Mouse (Mus musculus) gastrocnemius, postnatal 4 days (tissue): ENCODE results near the gene Lhfpl5. TPM values are rescaled to one million over a fixed set of nuclear protein-coding genes. Genes with fewer than 3 reads are reported as not detected.

ENCODE experiments used
- DNase-seq, 2 experiments: peaks; one replicate each; pipeline ENCODE4 v3.0.0; 2021 to 2022; ENCODE audit warnings: low spot score in 2 of 2, mixed read lengths in 2 of 2
- total RNA-seq, 2 experiments: library from RNA; stranded (reverse); gene quantifications; 2 replicates each; pipeline ENCODE4 v1.2.3; 2021

Lhfpl5 gene
- total RNA-seq, 2 experiments from 2014 or later: not detected

DNA sequence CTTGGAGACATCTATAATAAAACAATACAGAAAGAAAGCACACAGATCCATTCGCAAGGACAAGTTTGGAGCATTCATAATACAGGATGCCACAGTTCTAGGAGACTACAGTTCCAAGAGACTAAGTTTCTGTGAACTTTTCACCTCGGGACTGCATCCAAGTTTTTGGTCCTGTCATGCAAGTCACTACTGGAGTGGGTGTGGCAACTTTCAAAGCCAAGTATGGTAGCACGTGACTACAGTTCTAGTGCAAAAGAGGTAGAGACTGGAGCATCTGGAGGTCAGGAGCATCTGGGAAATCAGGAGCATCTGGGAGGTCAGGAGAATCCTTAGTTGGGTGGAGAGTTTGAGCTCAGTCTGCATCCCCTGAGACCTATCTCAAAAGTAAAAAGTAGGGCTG lies 3.6 kb upstream of the Lhfpl5 start:
- no peak for DNase-seq

GRCm38 (mm10) chr17:28572521-28572920 lies 2.9 kb upstream of the Lhfpl5 start:
- no peak for DNase-seq

DNA sequence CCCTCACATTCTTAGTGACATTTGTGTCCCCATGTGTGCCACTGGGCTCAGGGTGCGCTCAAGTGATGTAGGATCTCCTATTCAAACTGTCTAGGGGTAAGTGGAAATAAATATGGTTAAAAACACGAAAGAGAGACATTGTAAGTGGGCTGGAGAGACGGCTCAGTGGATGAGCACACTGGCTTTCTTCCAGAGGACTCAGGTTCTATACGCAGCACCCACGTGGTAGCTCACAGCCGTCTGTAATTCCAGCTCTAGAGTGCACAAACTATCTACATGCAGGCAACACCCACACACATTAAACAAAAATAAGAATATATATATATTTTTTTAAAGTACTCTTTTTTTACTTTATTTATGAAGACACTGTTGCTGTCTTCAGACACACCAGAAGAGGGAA lies 2.5 kb upstream of the Lhfpl5 start:
- DNase-seq: no peak

GRCm38 (mm10) chr17:28580396-28580795 lies 5.0 kb downstream of the Lhfpl5 start:
- peak; percentile 32 to 71 for DNase-seq

DNA sequence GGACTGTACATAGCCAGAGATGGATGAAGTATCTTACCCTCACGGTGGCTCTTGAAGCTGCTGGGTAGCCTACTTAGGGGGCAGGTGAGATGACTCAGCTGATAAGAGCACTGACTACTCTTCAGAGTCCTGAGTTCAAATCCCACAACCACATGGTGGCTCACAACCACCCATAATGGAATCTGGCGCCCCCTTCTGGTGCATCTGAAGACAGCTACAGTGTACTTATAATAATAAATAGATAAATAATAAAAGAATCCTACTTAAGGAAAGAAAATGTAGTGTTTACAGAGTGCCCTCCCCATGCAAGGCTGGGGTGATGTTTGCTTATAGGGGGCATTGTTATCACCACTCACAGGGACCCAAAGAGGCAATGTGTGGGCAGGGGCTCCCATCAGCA lies 5.6 kb downstream of the Lhfpl5 start:
- no peak for DNase-seq

DNA sequence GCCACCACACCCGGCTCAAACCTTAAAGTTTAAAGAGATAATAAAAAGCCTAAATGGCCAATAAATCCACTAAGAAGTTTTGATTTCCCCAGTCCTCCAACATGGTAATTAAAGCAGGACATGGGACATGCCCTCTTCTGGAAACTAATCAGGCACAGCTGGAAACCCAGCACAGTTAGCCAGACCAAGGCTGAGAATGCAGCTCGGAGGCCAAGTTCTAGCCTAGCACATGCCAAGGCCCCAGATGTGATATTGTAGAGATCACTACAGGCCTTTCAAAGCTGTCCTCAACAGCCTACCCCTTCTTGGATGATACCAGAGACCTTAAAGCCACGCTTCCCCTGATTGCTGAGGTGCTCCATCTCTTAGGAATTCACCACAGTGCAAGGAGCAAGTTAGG lies 11.1 kb downstream of the Lhfpl5 start:
- DNase-seq: no peak

DNA sequence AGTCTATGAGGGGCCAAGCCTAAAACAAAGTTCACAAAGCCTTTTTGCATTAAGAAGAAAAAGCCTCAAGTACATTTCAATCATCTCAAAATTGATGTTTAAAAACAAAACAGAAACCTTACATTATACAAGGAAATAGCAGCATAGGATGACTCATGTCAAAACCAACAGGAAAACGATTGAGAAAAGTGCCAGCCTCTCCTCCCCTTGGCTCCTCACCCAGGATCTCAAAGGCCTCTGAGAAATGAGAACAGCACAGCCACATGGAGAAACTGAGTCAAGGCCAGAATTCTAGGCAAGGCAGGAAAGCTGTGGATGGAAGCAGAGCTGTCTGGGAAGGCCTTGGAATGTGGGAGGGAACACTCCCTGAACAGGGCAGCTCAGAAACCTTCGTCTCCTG lies 13.2 kb downstream of the Lhfpl5 start:
- DNase-seq: no peak

GRCm38 (mm10) chr17:28590596-28590995 lies 15.2 kb downstream of the Lhfpl5 start:
- no peak for DNase-seq

DNA sequence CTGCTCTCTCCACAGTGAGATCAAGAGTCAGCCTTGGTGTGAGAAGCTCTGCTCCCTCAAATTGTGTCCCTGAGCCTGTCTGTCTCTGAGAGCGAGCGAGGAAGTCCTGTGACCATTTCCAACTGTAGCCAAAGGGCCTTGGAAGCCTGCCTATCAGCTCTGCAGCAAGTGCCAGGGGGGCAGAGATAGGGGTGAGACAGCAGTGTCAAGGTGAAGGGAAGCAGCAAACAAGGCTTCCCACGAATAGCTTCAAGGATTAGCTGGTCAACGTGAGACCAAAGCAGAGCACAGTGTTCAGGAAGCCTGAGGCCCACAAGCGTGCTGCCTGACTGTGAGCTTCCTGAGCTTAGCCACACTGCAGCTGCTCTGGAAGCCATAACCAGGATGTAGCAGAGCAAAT lies 16.0 kb downstream of the Lhfpl5 start:
- DNase-seq: no peak

- peak; percentile 50 to 75 for DNase-seq
These were observed 17.6 kb downstream of the Lhfpl5 start for GRCm38 (mm10) chr17:28592998-28593397.

GRCm38 (mm10) chr17:28593965-28594364 lies 18.5 kb downstream of the Lhfpl5 start:
- no peak for DNase-seq

DNA sequence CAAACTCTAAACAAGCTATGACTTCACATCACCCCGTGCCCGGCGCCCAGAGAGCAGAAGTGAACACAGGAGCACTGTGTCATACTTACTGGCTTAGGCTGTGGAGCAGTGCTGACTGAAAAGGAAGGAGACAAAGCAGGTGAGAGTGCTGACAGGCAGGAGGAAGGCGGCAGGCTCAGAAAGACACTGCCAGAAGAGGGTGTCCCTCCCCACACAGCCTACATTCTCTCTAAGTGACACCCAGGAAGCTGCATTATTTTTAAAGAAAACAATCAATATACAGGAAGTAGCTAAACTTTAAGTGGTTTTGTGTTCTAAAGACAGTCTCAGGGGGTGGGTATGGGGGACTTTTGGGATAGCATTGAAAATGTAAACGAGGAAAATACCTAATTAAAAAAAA lies 25.3 kb downstream of the Lhfpl5 start:
- no peak for DNase-seq

- no peak for DNase-seq
These were observed 26.3 kb downstream of the Lhfpl5 start for GRCm38 (mm10) chr17:28601557-28602250.

DNA sequence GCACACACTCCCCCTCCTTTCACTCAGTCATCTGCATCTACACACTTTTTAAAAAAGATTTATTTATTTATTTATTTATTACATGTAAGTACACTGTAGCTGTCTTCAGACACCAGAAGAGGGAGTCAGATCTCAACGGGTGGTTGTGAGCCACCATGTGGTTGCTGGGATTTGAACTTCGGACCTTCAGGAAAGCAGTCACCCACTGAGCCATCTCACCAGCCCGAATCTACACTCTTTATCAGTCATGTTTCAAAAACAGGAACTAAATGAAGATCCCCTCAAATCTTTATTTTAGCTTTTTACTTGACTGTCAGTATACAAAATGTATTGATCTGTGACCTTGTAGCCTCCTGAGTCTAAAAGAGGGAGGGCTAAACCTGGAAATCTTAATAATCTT lies 34.1 kb downstream of the Lhfpl5 start:
- DNase-seq: no peak

DNA sequence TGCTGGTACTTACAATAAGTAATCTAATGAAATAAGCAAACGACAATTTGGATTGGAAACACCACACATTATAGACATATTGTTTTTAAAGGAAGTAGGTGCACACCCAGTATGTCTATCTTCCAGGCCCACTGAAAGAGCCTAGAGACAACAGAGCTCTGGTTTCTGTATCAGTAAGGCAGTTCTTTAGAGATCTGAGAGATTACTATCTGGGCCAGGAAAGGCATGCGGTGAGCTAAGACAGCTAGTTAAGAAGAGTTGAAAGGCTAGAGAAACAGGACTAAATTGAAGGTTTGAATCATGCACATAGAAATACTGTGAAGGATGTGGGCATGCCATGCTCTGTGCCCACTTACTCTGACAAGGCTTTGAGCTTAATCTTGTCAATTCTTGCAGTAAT lies 37.2 kb downstream of the Lhfpl5 start:
- no peak for DNase-seq

GRCm38 (mm10) chr17:28613096-28613495 lies 37.7 kb downstream of the Lhfpl5 start:
- no peak for DNase-seq

DNA sequence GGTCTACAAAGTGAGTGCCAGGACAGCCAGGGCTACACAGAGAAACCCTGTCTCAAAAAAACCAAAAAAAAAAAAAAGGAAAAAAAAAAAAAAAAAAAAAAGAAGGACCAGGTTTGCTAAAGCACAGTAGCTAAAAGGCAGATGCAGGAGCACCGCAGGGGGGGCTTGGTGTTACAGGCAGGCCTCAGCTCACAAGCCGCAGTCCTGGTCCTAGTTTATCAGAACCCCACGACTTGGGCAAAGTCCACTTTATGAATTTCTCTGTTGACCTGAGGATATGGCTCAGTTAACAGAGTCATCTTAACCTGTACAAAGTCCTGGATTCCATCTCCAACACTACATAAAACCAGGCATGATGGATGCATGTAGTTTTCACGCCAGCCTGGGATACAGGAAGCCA lies 39.9 kb downstream of the Lhfpl5 start:
- no peak for DNase-seq

DNA sequence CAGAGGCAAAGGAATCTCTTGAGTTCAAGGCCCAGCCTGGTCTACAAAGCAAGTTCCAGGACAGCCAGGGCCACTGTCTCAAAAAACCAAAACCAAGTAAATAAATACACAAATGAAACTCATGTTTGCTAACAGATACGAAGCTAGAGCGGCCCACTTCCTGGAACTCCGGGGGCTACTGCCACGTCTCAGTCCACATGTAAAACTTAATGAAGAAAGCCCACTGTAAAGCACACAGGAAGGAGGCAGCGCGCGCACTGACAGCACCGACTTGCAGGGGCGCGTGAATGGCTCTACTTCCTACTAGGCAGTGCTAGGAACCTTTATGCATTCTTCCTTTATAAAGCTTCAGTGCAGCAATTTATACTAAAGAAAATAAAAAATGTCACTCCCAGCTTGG lies 42.2 kb downstream of the Lhfpl5 start:
- DNase-seq: no peak

GRCm38 (mm10) chr17:28618124-28618523 lies 42.7 kb downstream of the Lhfpl5 start:
- no peak for DNase-seq

DNA sequence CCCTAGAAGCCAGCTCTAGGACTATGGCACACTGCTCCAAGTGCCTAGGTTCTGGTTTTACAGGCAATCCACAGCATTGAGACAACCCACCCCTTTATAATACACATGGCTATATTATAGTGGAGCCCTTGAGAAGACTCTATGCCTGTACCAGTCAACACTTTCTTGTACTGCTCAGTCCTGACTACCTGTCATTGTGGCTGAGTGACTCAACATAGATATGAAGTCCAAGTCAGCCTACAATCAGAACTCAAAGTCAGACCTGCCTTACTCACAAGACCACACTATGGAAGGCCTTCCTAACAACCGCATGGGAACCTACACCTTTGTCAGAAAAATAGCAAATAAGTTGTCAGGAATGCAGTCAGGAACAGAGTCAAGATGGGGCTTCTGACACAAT lies 43.3 kb downstream of the Lhfpl5 start:
- DNase-seq: no peak

- DNase-seq: peak; percentile 20 to 45
These were observed 46.2 kb downstream of the Lhfpl5 start for GRCm38 (mm10) chr17:28621381-28622299.

DNA sequence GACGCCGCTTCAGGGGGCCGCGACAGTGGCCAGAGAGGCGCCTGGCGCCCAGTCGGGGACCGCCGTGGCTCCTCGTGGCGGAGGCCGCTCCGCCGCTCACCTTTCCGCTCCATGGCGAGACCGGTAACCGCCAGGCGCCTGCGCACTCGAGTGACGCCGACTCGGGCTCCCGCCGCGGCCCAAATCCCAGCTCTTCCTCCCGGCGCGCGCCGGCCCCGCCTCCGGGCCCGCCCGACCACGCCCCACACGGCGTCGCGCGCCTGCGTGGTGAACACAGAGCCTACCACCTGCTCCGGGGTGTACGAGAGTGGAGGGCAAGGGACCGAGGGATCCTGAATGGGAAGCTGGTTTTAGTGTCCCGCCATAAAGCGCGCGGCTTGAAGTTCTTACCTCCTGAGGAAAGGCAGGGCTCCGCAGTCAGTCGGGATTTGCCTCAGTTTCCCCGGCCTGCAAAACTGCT lies 46.9 kb downstream of the Lhfpl5 start, which contains the start of gene Srpk1:
Gene Srpk1 (minus strand): TSS at position 410 of the 460 bp plus-strand sequence.
- peak; percentile 79 to 89 for DNase-seq
